ENCODE assay signal across 10 mouse cellular contexts in the genomic region with DNA sequence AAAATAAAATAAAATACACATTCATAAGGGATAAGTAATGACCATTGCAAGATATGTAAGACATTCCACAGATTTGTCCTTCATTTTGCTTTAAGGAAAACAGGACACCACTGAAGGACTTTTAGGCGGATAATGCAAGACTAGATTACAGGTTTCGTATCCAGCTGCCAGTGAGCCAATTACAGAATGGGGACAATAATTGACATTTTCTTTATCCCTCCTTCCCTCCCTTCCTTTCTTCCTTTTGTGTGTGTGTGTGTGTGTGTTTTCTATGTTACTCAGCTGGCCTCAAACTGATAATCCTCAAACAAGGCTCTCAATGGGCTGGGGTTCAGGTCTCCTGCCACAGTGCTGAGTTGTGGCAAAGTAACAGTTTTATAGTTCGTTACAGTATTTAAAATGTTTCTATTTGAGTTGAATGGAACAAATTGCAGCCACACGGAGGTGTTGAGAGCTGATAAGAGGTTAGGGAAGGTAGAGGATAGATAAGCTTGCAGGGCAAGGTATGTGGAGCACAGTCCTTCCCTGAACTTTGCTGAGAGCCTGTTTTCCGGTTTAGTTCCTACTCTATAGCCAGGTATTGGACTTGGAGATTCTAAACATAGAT. TPM values are rescaled to one million over a fixed set of nuclear protein-coding genes. Genes with fewer than 3 reads are reported as not detected.
DNase-seq lines count a peak whose midpoint lies in the region; ATAC-seq and TF ChIP-seq lines count a peak whose summit lies in the region.
"Had no signal": no experiment of that assay in that cellular context is flagged by ENCODE, and none has a peak within 500 bp of the region (broad histone marks: within the 10 kb centered on the region; RNA-seq: fewer than 3 reads in every experiment).

No protein-coding gene starts in this region.

- H3K27me3 ChIP-seq in kidney, embryonic 15.5 days = no peaks in the 10 kb centered on the region
- H3K27me3 ChIP-seq in kidney, adult 2 months (replicated peaks; ENCODE audit: control insufficient read depth, insufficient read depth, low read length) = no peaks in the 10 kb centered on the region
- H3K27me3 ChIP-seq in limb, embryonic 12.5 days = no peaks in the 10 kb centered on the region
- no peaks in the 10 kb centered on the region for H3K27me3 ChIP-seq in myocyte (ENCODE audit: control insufficient read depth, insufficient read depth, insufficient read length)

- H3K4me3 ChIP-seq in kidney, embryonic 15.5 days (replicated peaks) = peak overlapping the region; percentile 96; the same call in 1 of the 2 replicates
- H3K4me3 ChIP-seq in kidney, adult 2 months (ENCODE audit: insufficient read depth, low read depth, low read length) = no peak overlapping the region
- H3K4me3 ChIP-seq in limb, embryonic 12.5 days (replicated peaks) = peak overlapping the region; percentile 90; the same call in 1 of the 2 replicates
- peak overlapping the region; percentile 48 for H3K4me3 ChIP-seq in myocyte

- peaks cover 15% of the 10 kb centered on the region for H3K36me3 ChIP-seq in kidney, embryonic 15.5 days
- 0 out of 2 replicates have a peak, but pooled peaks cover 2% of the 10 kb centered on the region for H3K36me3 ChIP-seq in kidney, adult 2 months (ENCODE audit: control insufficient read depth, insufficient read depth, low read length)
- peaks cover 14% of the 10 kb centered on the region; the same call in 1 of the 2 replicates for H3K36me3 ChIP-seq in limb, embryonic 12.5 days
- no peaks in the 10 kb centered on the region for H3K36me3 ChIP-seq in myocyte (ENCODE audit: control insufficient read depth, insufficient read depth)

- TF ChIP-seq CTCF in kidney, adult 2 months (conservative IDR thresholded peaks at IDR 0.05; ENCODE audit: insufficient read depth, insufficient read length, low read depth, low read length) = no peak

- ATAC-seq in kidney, embryonic 15.5 days (replicated peaks; ENCODE audit: low FRiP score) = no peak
- 0 out of 2 replicates have a peak, but pooled peaks have one; percentile 24 for ATAC-seq in erythroblast, adult 5-6 weeks (replicated peaks; ENCODE audit: low FRiP score, poor library complexity, severe bottlenecking)
- ATAC-seq in limb, embryonic 12.5 days (ENCODE audit: insufficient number of reproducible peaks, insufficient read depth, low FRiP score, low TSS enrichment, low read depth) = no peak

- H3K27ac ChIP-seq in kidney, embryonic 15.5 days = no peak overlapping the region
- no peak overlapping the region for H3K27ac ChIP-seq in kidney, adult 2 months (ENCODE audit: insufficient read depth, low read depth, low read length)
- H3K27ac ChIP-seq in limb, embryonic 12.5 days = no peak overlapping the region

- peak overlapping the region; percentile 89 for H3K9ac ChIP-seq in kidney, embryonic 15.5 days
- H3K9ac ChIP-seq in limb, embryonic 12.5 days (replicated peaks) = no peak overlapping the region

- no peak for DNase-seq in kidney, adult 2 months
- no peak for DNase-seq in retina, embryonic 14.5 days (ENCODE audit: low spot score)
- DNase-seq in cerebellum, adult 9-10 months = no peak
- no peak for DNase-seq in ovary, postnatal 36 days (ENCODE audit: low spot score)
- DNase-seq: cerebellum, adult 8-10 months; kidney, adult 18-20 months had no signal

- 75% methylated on average over 5 of the region's 5 CpGs for WGBS in kidney, embryonic 15.5 days
- 72% methylated on average over 5 of the region's 5 CpGs for WGBS in kidney, adult 2 months
- 87% methylated on average over 5 of the region's 5 CpGs for WGBS in limb, embryonic 12.5 days

- peak overlapping the region; percentile 69 for H3K4me2 ChIP-seq in kidney, embryonic 15.5 days
- H3K4me2 ChIP-seq in limb, embryonic 12.5 days = peak overlapping the region; percentile 67
- peak overlapping the region; percentile 90 for H3K4me2 ChIP-seq in myocyte (ENCODE audit: low read depth)

- peaks cover 20% of the 10 kb centered on the region for H3K4me1 ChIP-seq in kidney, embryonic 15.5 days
- H3K4me1 ChIP-seq in kidney, adult 2 months (ENCODE audit: control insufficient read depth, insufficient read depth, low read length) = no peaks in the 10 kb centered on the region; the same call in 1 of the 2 replicates
- peaks cover 18% of the 10 kb centered on the region for H3K4me1 ChIP-seq in limb, embryonic 12.5 days (replicated peaks)

- no peak for TF ChIP-seq POLR2A in kidney, adult 2 months (IDR thresholded peaks at IDR 0.05; ENCODE audit: low read depth, low read length)
- no peak for TF ChIP-seq POLR2A in myocyte (IDR thresholded peaks at IDR 0.05; ENCODE audit: insufficient read length, low read depth)

- H3K9me3 ChIP-seq in kidney, embryonic 15.5 days (replicated peaks) = no peaks in the 10 kb centered on the region
- no peaks in the 10 kb centered on the region for H3K9me3 ChIP-seq in limb, embryonic 12.5 days

- peaks cover 34% of the 10 kb centered on the region for H3K79me2 ChIP-seq in myocyte (ENCODE audit: control insufficient read depth, insufficient read depth)

- no peak overlapping the region for H3ac ChIP-seq in myocyte (ENCODE audit: control insufficient read depth, insufficient read length)

TF ChIP-seq in myocyte, 11 proteins besides CTCF, POLR2A, EP300 and RAD21:
- no peak for TF ChIP-seq CEBPB (IDR thresholded peaks at IDR 0.05; ENCODE audit: insufficient read depth, poor library complexity, severe bottlenecking)
- TF ChIP-seq TCF3 (IDR thresholded peaks at IDR 0.05; ENCODE audit: insufficient read length, low read depth) = no peak
- no peak for TF ChIP-seq MYOG (IDR thresholded peaks at IDR 0.05; ENCODE audit: control insufficient read depth in 1 of 3, insufficient read depth in 1 of 3, insufficient read length in 2 of 3, low read depth in 2 of 3)
- no peak for TF ChIP-seq MYOD1 (IDR thresholded peaks at IDR 0.05; ENCODE audit: control insufficient read depth in 1 of 3, insufficient read length in 2 of 3, low read depth in 2 of 3)
- no peak for TF ChIP-seq USF1 (IDR thresholded peaks at IDR 0.05; ENCODE audit: low read depth)
- no peak for TF ChIP-seq MAX (IDR thresholded peaks at IDR 0.05; ENCODE audit: low read depth)
- no peak for TF ChIP-seq SRF (IDR thresholded peaks at IDR 0.05; ENCODE audit: control insufficient read depth, insufficient read length, low read depth)
- no peak for TF ChIP-seq TCF12 (IDR thresholded peaks at IDR 0.05; ENCODE audit: insufficient read depth, poor library complexity, severe bottlenecking)
- no peak for TF ChIP-seq POLR2AphosphoS2 (IDR thresholded peaks at IDR 0.05; ENCODE audit: insufficient read length, low read depth)
- no peak for TF ChIP-seq E2F4 (IDR thresholded peaks at IDR 0.05; ENCODE audit: insufficient read depth)

RNA-seq across cellular contexts. Expression of a gene that starts 1.6 kb away (rescaled TPM):
- 74.7 and 82.4 TPM in 2 replicates for polyA plus RNA-seq in kidney, embryonic 15.5 days (2015; fragmentation: Nextera tagmentation; extraction: Ambion mirVana)
- 5.4 and 7.0 TPM in 2 replicates for polyA plus RNA-seq in kidney, adult 2 months (2012; rRNA removed)
- 8.5 and 15.0 TPM in 2 replicates for total RNA-seq in erythroblast, adult 5-6 weeks (2015; ENCODE audit: low replicate concordance)
- total RNA-seq in erythroblast, adult 5-6 weeks (2017; ENCODE audit: low replicate concordance) = 9.5 and 12.3 TPM in 2 replicates
- polyA plus RNA-seq in limb, embryonic 12.5 days (2016; fragmentation: Nextera tagmentation; extraction: Ambion mirVana) = 87.0 and 88.6 TPM in 2 replicates
- polyA plus RNA-seq in myocyte (2012; fragmentation: generic; extraction: Trizol) = 35.7 TPM

RNA-seq across cellular contexts. Expression of a gene that starts 31.1 kb away (rescaled TPM):
- polyA plus RNA-seq in kidney, embryonic 15.5 days (2015; fragmentation: Nextera tagmentation; extraction: Ambion mirVana) = 27.5 and 27.6 TPM in 2 replicates
- polyA plus RNA-seq in kidney, adult 2 months (2012; rRNA removed) = 6.3 and 8.1 TPM in 2 replicates
- total RNA-seq in erythroblast, adult 5-6 weeks (2015; ENCODE audit: low replicate concordance) = 3.3 and 7.1 TPM in 2 replicates
- total RNA-seq in erythroblast, adult 5-6 weeks (2017; ENCODE audit: low replicate concordance) = 7.8 and 14.5 TPM in 2 replicates
- 28.3 and 30.6 TPM in 2 replicates for polyA plus RNA-seq in limb, embryonic 12.5 days (2016; fragmentation: Nextera tagmentation; extraction: Ambion mirVana)
- polyA plus RNA-seq in myocyte (2012; fragmentation: generic; extraction: Trizol) = 10.5 TPM

RNA-seq across cellular contexts. Expression of a gene that starts 44.4 kb away (rescaled TPM):
- 95.0 and 102 TPM in 2 replicates for polyA plus RNA-seq in kidney, embryonic 15.5 days (2015; fragmentation: Nextera tagmentation; extraction: Ambion mirVana)
- polyA plus RNA-seq in kidney, adult 2 months (2012; rRNA removed) = 28.5 and 39.7 TPM in 2 replicates
- 16.3 and 21.3 TPM in 2 replicates for total RNA-seq in erythroblast, adult 5-6 weeks (2015; ENCODE audit: low replicate concordance)
- 12.4 and 28.2 TPM in 2 replicates for total RNA-seq in erythroblast, adult 5-6 weeks (2017; ENCODE audit: low replicate concordance)
- 103 and 108 TPM in 2 replicates for polyA plus RNA-seq in limb, embryonic 12.5 days (2016; fragmentation: Nextera tagmentation; extraction: Ambion mirVana)
- polyA plus RNA-seq in myocyte (2012; fragmentation: generic; extraction: Trizol) = 18.6 TPM

RNA-seq across cellular contexts. Expression of a gene that starts 53.9 kb away (rescaled TPM):
- 85.3 and 92.1 TPM in 2 replicates for polyA plus RNA-seq in kidney, embryonic 15.5 days (2015; fragmentation: Nextera tagmentation; extraction: Ambion mirVana)
- 30.9 and 36.5 TPM in 2 replicates for polyA plus RNA-seq in kidney, adult 2 months (2012; rRNA removed)
- total RNA-seq in erythroblast, adult 5-6 weeks (2015; ENCODE audit: low replicate concordance) = 19.6 and 21.5 TPM in 2 replicates
- 18.3 and 19.1 TPM in 2 replicates for total RNA-seq in erythroblast, adult 5-6 weeks (2017; ENCODE audit: low replicate concordance)
- 86.9 and 88.6 TPM in 2 replicates for polyA plus RNA-seq in limb, embryonic 12.5 days (2016; fragmentation: Nextera tagmentation; extraction: Ambion mirVana)
- 49.8 TPM for polyA plus RNA-seq in myocyte (2012; fragmentation: generic; extraction: Trizol)
